Mouse (Mus musculus) olfactory bulb, adult 2 months (tissue): ENCODE results near the gene Grifin.

Experiments
- CTCF ChIP-seq: fragments of 200-500 bp; IDR thresholded peaks from 2 replicates; pipeline ENCODE4 v1.5.1; 2012; ENCODE audit warnings: low read depth, mild to moderate bottlenecking, low read length, moderate library complexity; ENCODE audit not compliant: insufficient read depth
- POLR2A ChIP-seq: fragments of 200-500 bp; IDR thresholded peaks from 2 replicates; pipeline ENCODE4 v1.6.1; 2012; ENCODE audit warnings: mild to moderate bottlenecking, low read depth, low read length, moderate library complexity; ENCODE audit not compliant: insufficient read depth

- TF ChIP-seq POLR2A (no peak), CTCF (no peak)
These were observed 49.9 kb downstream of the Grifin start for GRCm38 (mm10) chr5:140514799-140515486.
